Mouse (Mus musculus) stomach, embryonic 15.5 days (tissue): ENCODE measurements at regions not wholly inside any gene's neighbourhood (a gene's known extent, or its start where the extent isn't known, plus 50 kb on each side); places are given as distances from the start of the nearest gene placed in this dataset.

Source experiments
- ATAC-seq: fragments of 200-750 bp; cut with Nextera tagmentation; 2 replicates; pipeline ENCODE4 v1.8.0; 2017; ENCODE audit warnings: low read depth, moderate number of reproducible peaks, moderate TSS enrichment; ENCODE audit not compliant: insufficient read depth, low FRiP score
- H3K27ac ChIP-seq: fragments of 300-500 bp; sonication (generic); 2 replicates; pipeline ENCODE4 v1.5.1; 2015; ENCODE audit warnings: mild to moderate bottlenecking, inconsistent platforms
- H3K27me3 ChIP-seq: fragments of 300-500 bp; sonication (generic); replicated peaks from 2 replicates; pipeline ENCODE4 v1.6.1; 2015; ENCODE audit warnings: inconsistent platforms
- H3K36me3 ChIP-seq: fragments of 300-500 bp; sonication (generic); 2 replicates; pipeline ENCODE4 v1.6.1; 2015; ENCODE audit warnings: inconsistent platforms
- H3K4me1 ChIP-seq: fragments of 300-500 bp; sonication (generic); 2 replicates; pipeline ENCODE4 v1.6.1; 2015; ENCODE audit warnings: inconsistent platforms
- H3K4me2 ChIP-seq: fragments of 300-500 bp; sonication (generic); 2 replicates; pipeline ENCODE4 v1.6.1; 2015; ENCODE audit warnings: mild to moderate bottlenecking, inconsistent platforms
- H3K4me3 ChIP-seq: fragments of 300-500 bp; sonication (generic); replicated peaks from 2 replicates; pipeline ENCODE4 v1.5.1; 2015; ENCODE audit warnings: inconsistent platforms
- H3K9ac ChIP-seq: fragments of 300-500 bp; sonication (generic); 2 replicates; pipeline ENCODE4 v1.6.1; 2015; ENCODE audit warnings: inconsistent platforms
- H3K9me3 ChIP-seq: fragments of 300-500 bp; sonication (generic); 2 replicates; pipeline ENCODE4 v1.6.1; 2016; ENCODE audit warnings: inconsistent platforms
- WGBS: fragments of 180-500 bp; shearing (Covaris S2); methylation state at CpG from one replicate; pipeline ENCODE4 v1.1.7; 2015; 5-methylcytosine and 5-hydroxymethylcytosine counted together

DNA sequence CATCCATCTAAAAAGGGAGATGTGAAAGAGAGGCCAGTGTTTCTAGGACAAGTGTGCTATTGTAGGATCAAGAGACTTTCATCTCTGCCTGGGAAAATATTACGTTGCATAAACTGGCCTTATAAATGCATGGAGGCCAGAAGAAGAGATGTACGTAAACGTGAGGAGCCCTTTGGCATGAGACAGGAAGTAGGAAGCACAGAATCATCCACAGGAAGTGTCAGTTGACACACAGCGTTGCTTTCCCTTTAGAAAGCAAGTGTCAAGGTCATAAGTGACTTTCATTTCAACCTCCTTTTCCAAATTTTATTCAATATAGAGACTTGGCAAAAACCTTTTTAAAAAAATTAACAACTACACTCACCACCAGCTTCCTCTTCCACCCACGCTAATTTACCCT, 175.2 kb downstream of the Klf7 start:
- Histone ChIP-seq H3K4me2 (no peak overlapping the region), H3K27me3 (no peaks in the 10 kb centered on the region), H3K9ac (no peak overlapping the region), H3K4me1 (no peaks in the 10 kb centered on the region), H3K4me3 (no peak overlapping the region), H3K27ac (no peak overlapping the region), H3K36me3 (no peaks in the 10 kb centered on the region), H3K9me3 (no peaks in the 10 kb centered on the region)
- no peak for ATAC-seq
- WGBS, result 58% methylated on average over 5 of the region's 5 CpGs

DNA sequence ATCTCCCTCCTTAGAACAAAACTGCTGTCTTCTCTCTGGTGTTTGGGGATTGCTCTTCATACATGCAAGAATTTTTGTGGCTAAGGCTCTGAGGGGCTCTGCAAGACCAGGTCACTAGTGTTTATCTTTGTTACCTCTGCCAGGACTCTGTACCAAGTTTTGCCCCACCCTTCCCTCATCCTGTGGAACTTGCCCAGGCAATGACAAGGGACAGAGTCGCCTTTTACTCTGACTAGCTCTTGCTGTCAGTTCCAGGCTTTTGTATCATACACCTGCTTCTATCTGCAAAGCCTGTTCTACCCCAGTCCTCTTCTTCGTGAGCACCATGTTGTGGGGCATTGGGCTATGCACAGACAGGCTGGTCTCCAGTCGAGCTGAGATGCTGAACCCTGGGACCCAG, 175.7 kb upstream of the 4933402D24Rik start:
- Histone ChIP-seq H3K9ac (no peak overlapping the region), H3K27me3 (no peaks in the 10 kb centered on the region), H3K4me1 (no peaks in the 10 kb centered on the region), H3K27ac (no peak overlapping the region), H3K4me2 (no peak overlapping the region), H3K9me3 (no peaks in the 10 kb centered on the region), H3K36me3 (no peaks in the 10 kb centered on the region), H3K4me3 (no peak overlapping the region)
- no peak for ATAC-seq
- WGBS, result 44% methylated on average over 3 of the region's 3 CpGs

DNA sequence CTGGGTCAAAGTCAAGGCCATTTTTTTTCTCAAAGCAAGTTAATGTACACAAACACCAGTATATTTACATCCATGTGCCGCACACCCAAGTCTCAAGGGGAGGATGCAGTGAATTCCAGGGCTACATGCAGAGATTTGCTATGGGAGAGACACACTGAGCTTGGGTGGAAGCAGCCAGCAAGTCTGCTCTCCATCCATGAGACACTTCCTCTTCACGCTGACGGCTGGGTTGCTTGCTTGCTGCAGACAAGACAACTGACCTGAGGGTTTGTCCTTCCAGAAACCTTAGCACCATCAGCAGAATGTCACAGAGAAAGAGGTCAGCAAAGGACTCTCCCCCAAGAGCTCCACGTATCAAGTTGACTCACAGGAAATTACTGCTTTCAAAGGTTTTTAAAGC, 169.3 kb upstream of the 4933402D24Rik start:
- no peak for ATAC-seq
- H3K4me2 ChIP-seq, result no peak overlapping the region
- H3K36me3 ChIP-seq, result no peaks in the 10 kb centered on the region
- H3K9ac ChIP-seq, result no peak overlapping the region
- no peaks in the 10 kb centered on the region for H3K4me1 ChIP-seq
- H3K4me3 ChIP-seq, result no peak overlapping the region
- no peak overlapping the region for H3K27ac ChIP-seq
- H3K27me3 ChIP-seq, result no peaks in the 10 kb centered on the region
- no peaks in the 10 kb centered on the region for H3K9me3 ChIP-seq
- 40% methylated on average over 4 of the region's 4 CpGs for WGBS

- Histone ChIP-seq H3K27me3 (no peaks in the 10 kb centered on the region), H3K4me3 (no peak overlapping the region), H3K4me1 (no peaks in the 10 kb centered on the region), H3K36me3 (no peaks in the 10 kb centered on the region), H3K9me3 (no peaks in the 10 kb centered on the region), H3K27ac (no peak overlapping the region), H3K9ac (no peak overlapping the region), H3K4me2 (no peak overlapping the region)
- ATAC-seq, result no peak
- 70% methylated on average over 3 of the region's 3 CpGs for WGBS
Measured at GRCm38 (mm10) chr1:63937480-63937879, 168.4 kb upstream of the 4933402D24Rik start.

DNA sequence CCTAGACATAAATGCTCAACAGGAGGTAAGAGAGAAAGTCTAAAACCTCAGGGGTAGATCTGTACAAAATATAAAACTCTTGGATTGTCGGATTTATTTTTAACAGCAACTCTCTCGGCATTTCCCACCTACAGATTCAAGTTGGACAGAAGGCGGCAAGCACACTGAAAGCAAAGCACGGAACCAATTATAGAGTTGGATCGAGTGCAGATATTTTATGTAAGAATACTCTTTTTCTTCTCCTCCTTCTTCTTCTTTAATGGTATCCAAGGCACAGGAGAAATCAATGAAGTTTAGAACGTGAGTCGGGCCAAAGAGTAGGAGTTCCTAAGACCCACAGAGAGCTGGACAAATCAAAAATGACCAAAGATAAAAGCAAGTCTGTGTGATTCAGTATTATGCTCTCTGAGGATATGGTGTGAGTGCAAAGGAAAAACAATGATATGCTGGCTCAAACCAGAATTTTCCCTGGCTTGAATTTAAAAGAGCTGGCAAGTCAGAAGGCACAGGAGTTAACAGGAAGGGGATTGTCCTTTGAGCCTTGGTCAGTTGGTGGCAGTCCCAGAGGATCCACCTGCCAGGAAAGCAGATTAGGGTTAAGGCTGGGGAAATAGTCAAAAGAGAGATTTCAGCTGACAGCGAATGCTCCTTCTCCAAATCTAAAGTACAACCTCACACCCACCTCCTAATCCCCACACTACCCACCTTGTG, 165.7 kb upstream of the 4933402D24Rik start:
- ATAC-seq, result no peak
- Histone ChIP-seq H3K4me1 (no peaks in the 10 kb centered on the region), H3K4me2 (no peak overlapping the region), H3K36me3 (no peaks in the 10 kb centered on the region), H3K27ac (no peak overlapping the region), H3K9me3 (no peaks in the 10 kb centered on the region), H3K4me3 (no peak overlapping the region), H3K9ac (no peak overlapping the region), H3K27me3 (no peaks in the 10 kb centered on the region)
- 92% methylated on average over 8 of the region's 8 CpGs for WGBS

DNA sequence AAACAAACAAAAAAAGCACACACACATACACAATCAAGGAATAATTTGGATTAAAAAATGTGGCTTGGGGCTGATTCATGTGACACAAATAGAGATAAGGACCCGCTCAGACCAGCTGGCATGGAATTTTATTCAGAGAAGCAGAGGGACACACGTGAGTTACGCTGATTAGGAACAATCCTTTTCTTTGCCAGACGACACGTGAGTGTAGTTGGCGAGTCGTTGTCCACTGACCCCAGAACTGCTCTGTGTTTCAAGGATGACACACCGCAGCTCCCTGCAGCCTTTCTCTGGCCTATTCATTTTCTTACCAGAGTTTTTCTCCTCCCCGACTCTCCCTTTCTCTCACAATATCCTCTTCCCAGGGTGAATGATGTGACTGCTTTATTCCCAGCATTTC, 163.4 kb upstream of the 4933402D24Rik start:
- Histone ChIP-seq H3K4me1 (no peaks in the 10 kb centered on the region), H3K9me3 (no peaks in the 10 kb centered on the region), H3K36me3 (no peaks in the 10 kb centered on the region), H3K9ac (no peak overlapping the region), H3K4me3 (no peak overlapping the region), H3K4me2 (no peak overlapping the region), H3K27ac (no peak overlapping the region), H3K27me3 (no peaks in the 10 kb centered on the region)
- no peak for ATAC-seq
- 53% methylated on average over 9 of the region's 9 CpGs for WGBS

DNA sequence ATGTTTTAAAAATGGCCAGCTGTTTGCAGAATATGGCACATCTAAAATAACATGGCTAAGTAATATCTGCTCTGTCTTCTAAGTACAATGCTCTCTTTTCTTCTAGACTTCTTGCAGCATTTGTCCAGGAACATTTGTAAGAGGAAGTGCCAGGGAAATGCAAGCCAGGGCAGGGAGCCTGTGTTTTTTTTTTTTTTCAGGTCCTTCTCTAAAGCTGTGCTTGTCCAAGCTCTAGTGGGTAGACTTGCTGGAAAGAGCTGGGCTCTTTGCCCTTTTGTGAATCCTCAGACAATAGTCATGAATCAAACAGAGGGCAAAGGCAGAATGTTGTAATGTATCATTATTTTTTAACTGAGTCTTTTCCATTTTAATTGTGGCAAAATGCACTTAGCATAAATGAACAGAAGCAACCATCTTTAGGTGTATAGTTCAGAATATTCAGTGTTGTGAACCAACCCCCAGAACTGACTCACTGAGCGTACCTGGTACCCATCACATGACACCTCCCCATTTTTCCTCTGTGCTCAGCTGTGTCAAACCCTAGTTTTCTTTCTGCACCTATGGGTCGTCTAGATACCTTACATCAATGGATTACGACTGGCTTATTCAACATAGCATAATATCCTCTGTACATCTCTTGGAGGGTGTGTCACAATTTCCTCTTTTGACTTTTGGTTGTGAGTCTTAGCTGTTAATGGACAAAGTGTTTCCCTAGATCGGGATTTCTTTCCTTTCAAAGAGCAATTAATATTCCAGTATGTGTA, 160.5 kb upstream of the 4933402D24Rik start:
- H3K9me3 ChIP-seq, result no peaks in the 10 kb centered on the region
- no peak overlapping the region for H3K4me3 ChIP-seq
- 78% methylated on average over 4 of the region's 4 CpGs for WGBS
- no peaks in the 10 kb centered on the region for H3K27me3 ChIP-seq
- no peaks in the 10 kb centered on the region for H3K4me1 ChIP-seq
- H3K36me3 ChIP-seq, result no peaks in the 10 kb centered on the region
- no peak overlapping the region for H3K27ac ChIP-seq
- no peak for ATAC-seq
- H3K9ac ChIP-seq, result no peak overlapping the region
- no peak overlapping the region for H3K4me2 ChIP-seq

DNA sequence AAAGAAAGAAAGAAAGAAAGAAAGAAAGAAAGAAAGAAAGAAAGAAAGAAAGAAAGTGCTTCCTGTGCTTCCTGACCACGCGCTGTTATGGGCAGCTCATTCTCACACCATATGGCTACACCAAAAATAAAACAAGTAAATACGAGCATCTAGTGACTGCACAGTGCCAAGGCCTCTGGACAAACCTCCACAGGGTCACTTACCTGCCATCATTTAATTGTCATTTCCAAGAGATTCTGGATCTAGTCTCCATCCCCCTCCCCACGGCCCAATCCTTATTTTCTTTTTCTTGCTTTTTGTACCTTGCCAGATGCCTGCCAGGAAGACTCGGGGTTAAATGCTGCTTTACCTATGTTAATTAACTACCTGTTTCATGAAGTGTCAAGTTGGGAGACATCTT, 159.8 kb upstream of the 4933402D24Rik start:
- 82% methylated on average over 5 of the region's 5 CpGs for WGBS
- no peak overlapping the region for H3K27ac ChIP-seq
- H3K36me3 ChIP-seq, result no peaks in the 10 kb centered on the region
- no peak overlapping the region for H3K9ac ChIP-seq
- ATAC-seq, result no peak
- H3K9me3 ChIP-seq, result no peaks in the 10 kb centered on the region
- no peak overlapping the region for H3K4me3 ChIP-seq
- no peak overlapping the region for H3K4me2 ChIP-seq
- H3K4me1 ChIP-seq, result no peaks in the 10 kb centered on the region
- no peaks in the 10 kb centered on the region for H3K27me3 ChIP-seq

- Histone ChIP-seq H3K4me3 (no peak overlapping the region), H3K9me3 (no peaks in the 10 kb centered on the region), H3K9ac (no peak overlapping the region), H3K4me2 (no peak overlapping the region), H3K27me3 (no peaks in the 10 kb centered on the region), H3K36me3 (no peaks in the 10 kb centered on the region), H3K27ac (no peak overlapping the region), H3K4me1 (no peaks in the 10 kb centered on the region)
- 82% methylated on average over 3 of the region's 3 CpGs for WGBS
- ATAC-seq, result no peak
Measured at GRCm38 (mm10) chr1:63928361-63928760, 159.3 kb upstream of the 4933402D24Rik start.

GRCm38 (mm10) chr1:63920181-63920933, 151.3 kb upstream of the 4933402D24Rik start:
- Histone ChIP-seq H3K4me2 (no peak overlapping the region), H3K9ac (no peak overlapping the region), H3K9me3 (no peaks in the 10 kb centered on the region), H3K4me1 (no peaks in the 10 kb centered on the region), H3K36me3 (no peaks in the 10 kb centered on the region), H3K27ac (no peak overlapping the region), H3K4me3 (no peak overlapping the region), H3K27me3 (no peaks in the 10 kb centered on the region)
- WGBS, result 56% methylated on average over 8 of the region's 8 CpGs
- no peak for ATAC-seq

DNA sequence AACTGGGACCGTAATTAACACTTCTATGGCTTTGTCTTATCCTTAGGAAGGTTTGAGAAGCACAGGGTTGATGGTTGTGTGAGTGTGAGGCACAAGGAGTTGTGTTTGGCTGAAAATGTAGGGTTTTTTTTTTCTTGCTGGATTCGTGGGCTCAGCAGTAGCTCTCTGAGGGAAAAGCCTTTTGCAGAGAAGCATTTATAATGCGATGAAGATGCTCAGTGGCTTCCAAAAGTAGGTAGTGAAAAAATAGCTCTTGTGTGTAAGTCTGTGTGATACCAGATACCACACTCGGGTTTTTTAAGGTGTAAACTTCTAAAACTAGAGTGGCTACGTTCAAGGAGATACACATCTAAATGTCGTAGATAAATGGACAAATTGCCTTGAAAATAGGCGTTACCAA, 149.1 kb upstream of the 4933402D24Rik start:
- WGBS, result 69% methylated on average over 7 of the region's 7 CpGs
- no peak overlapping the region for H3K9ac ChIP-seq

More for the DNA sequence above, 149.1 kb upstream of the 4933402D24Rik start:
- Histone ChIP-seq H3K27me3 (no peaks in the 10 kb centered on the region), H3K36me3 (no peaks in the 10 kb centered on the region), H3K4me3 (no peak overlapping the region), H3K4me1 (no peaks in the 10 kb centered on the region), H3K27ac (no peak overlapping the region), H3K4me2 (no peak overlapping the region), H3K9me3 (no peaks in the 10 kb centered on the region)
- ATAC-seq, result no peak
